Mouse (Mus musculus): ENCODE data around the gene Iqch.

DNA sequence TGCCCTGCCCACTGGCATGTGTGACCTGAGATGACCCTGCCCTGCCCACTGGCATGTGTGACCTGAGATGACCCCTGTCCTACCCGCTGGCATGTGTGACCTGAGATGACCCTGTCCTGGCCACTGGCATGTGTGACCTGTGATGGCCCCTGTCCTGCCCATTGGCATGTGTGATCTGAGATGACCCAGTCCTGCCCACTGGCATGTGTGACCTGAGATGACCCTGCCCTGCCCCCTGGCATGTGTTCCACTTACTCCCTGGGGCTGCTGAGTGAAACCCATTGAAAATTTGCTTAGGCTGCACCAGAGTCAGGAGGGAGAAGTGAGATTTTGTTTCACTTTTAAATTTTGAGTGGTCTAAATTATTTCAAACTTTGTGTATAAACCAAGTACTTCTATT is 46.0 kb downstream of the Iqch start:
- TF ChIP-seq POLR2A (IDR thresholded peaks at IDR 0.05; ENCODE audit: insufficient read depth, low read length): no peak
- TF ChIP-seq CTCF (IDR thresholded peaks at IDR 0.05; ENCODE audit: low read depth, low read length): no peak
